Mouse (Mus musculus) A20 (cell line): ENCODE measurements at regions not wholly inside any gene's neighbourhood (a gene's known extent, or its start where the extent isn't known, plus 50 kb on each side); places are given as distances from the start of the nearest gene placed in this dataset.
A peak's percentile ranks its signal among the peaks of the same experiment; 100 is the strongest.
"Not testable (repeated sequence)": the region's sequence is repeated elsewhere in the genome, so short reads cannot be mapped to it uniquely, and the experiment has no call there.

Experiments used
- DNase-seq: peaks from one replicate; pipeline ENCODE4 v3.0.0-alpha.2; 2011; ENCODE audit warnings: low read depth, low spot score

- not testable (repeated sequence) for DNase-seq
Observed at GRCm38 (mm10) chr17:17197229-17197628, 76.0 kb downstream of the Zfp97 start.

- peak; percentile 44 for DNase-seq
Observed at GRCm38 (mm10) chr17:17229069-17229468, 107.9 kb downstream of the Zfp97 start.

- DNase-seq = peak; percentile 95
Observed at GRCm38 (mm10) chr17:17234329-17235185, 113.3 kb downstream of the Zfp97 start.

- DNase-seq = peak; percentile 70
Observed at GRCm38 (mm10) chr17:17235186-17235482, 113.9 kb downstream of the Zfp97 start.
